Mouse (Mus musculus): ENCODE measurements at regions not wholly inside any gene's neighbourhood (a gene's known extent, or its start where the extent isn't known, plus 50 kb on each side); places are given as distances from the start of the nearest gene placed in this dataset.

DNA sequence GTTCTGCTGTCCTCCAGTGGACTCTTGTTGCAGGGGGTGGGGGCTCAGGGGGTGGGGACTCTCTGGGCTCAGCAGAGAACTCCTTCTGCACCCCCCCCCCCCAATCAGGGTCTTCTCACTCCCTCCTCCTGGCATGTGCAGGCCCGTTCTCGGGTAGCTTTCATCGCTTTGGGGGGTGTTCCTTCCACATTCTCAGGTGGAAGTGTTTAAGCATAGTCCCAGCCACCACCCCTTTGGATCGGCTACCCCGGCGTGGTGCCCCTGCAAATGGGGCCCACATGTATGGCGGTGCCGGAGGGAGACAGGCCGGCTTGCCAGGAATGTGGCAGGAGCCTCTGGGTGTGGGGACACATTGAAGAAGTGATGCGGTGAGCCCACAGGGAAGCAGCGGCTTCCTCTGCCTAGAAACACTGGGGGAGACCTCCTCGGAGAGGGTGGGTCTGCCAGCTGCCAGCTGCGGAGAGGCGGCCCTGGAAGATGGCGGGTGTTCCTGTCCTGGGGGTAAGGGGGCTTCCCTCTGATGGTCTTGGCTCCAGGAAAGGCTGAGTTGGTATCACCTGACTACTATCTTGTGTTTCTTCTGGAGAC, 92.7 kb downstream of the Asb1 start:
- TF ChIP-seq MEF2A (IDR thresholded peaks at IDR 0.05; ENCODE audit: borderline replicate concordance, low read depth, low read length) (no peak), TBP (conservative IDR thresholded peaks at IDR 0.05; ENCODE audit: low read depth, low read length) (no peak), POLR2A (IDR thresholded peaks at IDR 0.05; ENCODE audit: low read depth, low read length) (no peak), RAD21 (IDR thresholded peaks at IDR 0.05; ENCODE audit: low read depth, low read length) (no peak)

All from CH12.LX (cell line).